Mouse (Mus musculus) spleen, adult 2 months (tissue): ENCODE data around the gene Adh5.

Source experiments
- CTCF ChIP-seq: fragments of 200-500 bp; IDR thresholded peaks from 2 replicates; pipeline ENCODE4 v1.5.1; 2011; ENCODE audit warnings: mild to moderate bottlenecking, inconsistent platforms; ENCODE audit not compliant: insufficient read depth, insufficient read length, insufficient replicate concordance; ENCODE audit errors: extremely low read depth
- POLR2A ChIP-seq: fragments of 200-500 bp; IDR thresholded peaks from 2 replicates; pipeline ENCODE4 v1.6.1; 2011; ENCODE audit warnings: low read depth, low read length, inconsistent platforms

DNA sequence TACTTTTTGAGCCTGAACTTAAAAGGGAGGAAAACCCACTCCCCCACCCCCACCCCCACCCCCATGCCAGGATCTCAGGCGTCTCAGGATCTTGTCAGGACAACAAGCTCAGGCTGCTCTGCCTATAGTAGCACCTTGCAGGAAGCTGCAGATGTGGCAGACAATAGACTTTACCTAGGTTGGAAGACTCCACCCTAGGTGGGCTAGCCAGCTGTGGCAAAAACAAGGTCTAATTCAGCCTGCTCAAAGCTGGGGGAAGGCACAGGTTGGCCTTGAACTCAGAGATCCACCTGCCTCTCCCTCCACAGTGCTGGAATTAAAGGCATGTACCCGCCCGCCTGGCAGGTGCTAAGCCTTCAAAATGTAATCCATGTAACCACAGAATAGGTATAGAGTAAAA lies 4.2 kb upstream of the Adh5 start:
- TF ChIP-seq CTCF (no peak), POLR2A (no peak)
